Mouse (Mus musculus): ENCODE measurements around the gene Rtkn. TPM values are rescaled to one million over a fixed set of nuclear protein-coding genes. Genes with fewer than 3 reads are reported as not detected.

Rtkn gene
- total and polyA plus RNA-seq, 3 experiments = 9.5 to 100 (median 10.2) TPM

DNA sequence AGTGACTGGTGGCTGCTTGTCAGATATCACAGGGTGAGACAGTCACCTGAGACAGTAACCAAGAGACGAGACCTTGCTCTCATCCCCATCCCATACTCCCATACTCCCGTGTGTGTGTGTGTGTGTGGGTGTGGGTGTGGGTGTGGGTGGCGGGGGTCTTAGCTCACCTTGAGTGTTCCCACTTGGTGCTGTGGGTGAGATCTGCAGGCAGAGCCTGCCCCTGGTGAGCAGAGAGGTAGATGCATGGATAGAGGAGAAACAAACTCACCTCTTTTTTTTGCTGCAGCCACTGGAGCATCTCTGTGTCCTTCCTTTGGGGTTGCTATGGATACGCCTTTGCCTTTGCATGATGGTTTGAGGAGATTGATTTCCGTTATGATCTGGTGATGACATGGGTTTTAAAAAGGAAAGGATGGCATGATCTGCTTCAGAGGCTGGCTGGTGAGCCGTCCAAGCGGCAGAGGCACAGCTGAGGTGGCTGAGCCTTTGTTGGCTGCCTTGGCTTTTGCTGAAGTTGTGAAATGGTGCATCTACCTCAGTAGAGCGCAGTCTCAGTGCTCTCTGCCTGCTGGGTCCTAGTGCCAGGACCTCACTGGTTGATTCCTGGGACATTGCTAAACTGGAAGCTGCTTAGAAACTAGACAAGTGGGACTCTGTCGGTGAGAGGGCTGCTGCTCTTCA, 37.1 kb downstream of the Rtkn start:
- DNase-seq = no peak

DNA sequence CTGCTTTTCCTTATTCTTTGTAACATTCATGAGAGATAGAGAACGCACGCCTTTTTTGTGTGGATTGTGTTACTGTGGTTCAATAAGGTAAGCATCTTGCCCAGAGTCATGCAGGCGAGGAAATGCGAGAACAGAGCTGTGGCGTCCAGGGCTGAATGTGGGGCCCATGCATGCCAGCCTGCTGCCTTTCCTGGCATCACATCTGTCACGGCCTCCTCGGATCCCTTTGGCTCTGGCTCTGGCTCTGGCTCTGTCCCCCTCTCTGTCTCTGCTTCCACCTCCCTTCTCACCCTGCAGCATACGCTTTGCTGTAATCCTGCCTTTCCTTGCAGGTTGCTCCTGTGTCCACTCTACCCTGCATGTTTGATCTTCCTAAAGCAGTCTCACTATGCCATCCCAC, 40.7 kb downstream of the Rtkn start:
- DNase-seq = no peak

DNA sequence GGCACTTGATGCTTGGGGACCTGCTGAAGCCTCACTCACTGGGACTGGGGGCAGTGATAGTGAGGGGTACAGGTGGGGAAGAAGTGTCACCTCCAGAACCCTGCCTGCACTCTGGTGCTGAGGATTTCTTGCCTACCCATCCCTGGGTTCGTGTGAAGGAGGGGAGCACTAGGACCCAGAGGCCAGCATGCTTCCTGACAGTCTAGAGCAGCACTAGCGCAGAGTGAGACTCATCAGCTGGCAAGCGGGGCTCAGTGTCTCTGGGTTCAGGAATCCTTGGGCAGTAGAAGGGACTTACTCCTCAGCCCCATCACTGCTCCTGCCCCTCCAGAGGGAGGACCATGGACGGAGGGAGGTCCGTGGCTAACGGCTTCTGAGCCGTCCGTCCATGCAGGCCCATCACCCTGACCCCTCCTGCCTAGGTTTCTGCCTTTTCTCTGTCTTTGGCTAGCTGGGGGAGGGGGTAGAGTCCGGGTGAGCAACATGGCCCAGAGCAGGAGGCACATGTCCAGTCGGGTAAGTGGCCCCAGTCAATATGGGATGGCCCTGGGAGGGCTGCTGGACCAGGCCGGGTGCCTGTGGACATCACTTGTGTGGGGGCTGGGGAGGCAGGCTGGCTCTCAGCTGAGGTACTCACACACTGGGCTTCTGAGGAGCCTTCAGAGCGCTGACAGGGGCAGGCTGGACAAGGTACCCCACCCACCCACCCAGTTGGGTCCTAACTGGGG, 44.3 kb downstream of the Rtkn start:
- DNase-seq = peak; percentile 74

DNA sequence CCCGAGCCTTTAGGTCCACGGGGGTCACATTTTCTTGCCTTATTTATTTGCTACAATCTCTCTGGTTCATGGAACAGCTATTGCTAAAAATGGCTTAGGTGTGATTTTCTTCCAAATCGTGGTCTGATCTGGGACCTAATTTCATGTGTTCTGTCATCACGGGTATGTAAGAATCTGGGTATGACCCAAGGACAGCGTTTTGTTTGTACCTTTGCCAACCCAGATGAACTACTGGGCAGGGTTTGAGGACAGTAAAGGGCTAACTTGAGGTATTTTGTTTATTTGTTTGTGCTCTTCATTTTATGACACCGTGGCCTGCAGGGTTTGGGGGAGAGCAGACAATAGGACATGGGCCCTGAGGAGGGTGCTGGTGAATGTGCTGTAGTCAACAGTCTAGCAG, 45.3 kb downstream of the Rtkn start:
- peak; percentile 50 for DNase-seq

DNA sequence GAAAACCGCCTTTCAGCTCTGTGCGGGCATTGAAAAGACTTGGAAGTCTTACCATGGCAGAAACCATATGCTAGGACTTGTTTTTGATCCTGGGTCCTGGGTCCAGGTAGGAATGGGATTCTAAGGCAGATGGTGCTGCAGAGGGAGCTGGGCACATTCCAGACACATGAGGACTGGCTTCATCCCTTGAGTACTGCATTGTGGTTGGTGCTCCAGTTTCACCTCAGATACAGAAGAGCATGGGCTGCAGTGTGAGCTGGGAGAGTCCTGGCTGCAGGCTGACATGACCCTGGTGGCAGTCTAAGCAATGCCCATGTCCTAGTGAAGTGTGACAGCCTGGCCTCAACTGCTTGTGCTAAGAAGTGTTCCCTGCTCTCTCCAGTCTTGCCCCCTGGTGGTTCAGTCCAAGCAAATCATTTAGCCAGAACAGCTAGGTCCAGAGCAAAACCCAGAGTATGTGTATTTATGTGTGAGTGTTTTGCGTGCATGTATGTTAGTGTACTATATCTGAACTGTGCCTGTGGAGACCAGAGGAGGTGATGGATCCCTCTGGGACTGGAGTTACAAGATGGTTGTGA, 49.7 kb downstream of the Rtkn start:
- DNase-seq = no peak

DNA sequence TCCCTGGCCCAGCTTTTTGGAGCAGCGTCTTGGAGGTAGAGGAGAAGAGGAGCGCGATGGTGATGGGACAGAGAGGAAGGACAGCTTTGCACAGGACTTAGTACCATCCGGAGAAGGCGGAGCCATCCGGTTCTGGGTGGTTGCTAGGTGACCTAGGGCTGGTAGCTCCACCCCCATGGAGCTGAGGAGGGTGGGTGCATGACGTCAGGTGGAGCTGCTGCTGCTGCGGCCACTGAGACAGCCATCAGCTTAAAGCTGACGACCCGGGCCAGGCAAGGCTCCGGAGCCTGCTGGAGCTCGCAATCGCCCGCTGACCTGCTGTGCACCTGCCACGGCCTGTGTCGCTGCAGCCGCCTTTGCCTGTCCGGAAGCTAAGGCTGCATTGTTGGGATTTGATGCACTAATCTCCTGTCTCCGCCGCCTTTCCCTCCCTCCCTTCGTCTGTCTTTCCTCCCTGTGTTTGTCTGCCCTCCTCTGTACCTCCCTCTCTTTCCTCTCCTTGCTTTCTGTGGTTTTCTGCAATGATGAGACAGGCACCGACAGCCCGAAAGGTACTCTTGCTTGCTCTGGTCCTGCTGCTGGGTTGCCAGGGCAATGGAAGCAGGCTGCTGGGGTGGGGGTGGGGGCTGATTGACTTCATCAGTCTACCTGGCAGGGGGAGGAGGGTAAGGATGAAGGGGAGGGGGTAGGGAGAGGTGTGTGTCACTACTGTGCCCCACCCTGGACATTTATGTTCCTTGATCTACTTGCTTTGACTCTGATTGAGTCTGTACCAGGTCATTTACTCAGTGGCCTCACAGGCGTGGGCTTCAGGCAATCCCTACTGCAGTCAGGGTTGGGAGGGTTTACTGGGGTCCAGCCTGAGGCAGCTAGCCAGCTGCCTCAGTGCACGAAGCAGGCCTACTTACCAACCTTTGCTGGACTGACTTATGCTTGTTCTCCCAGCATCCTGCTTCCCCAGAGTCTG, 50.9 kb downstream of the Rtkn start:
- DNase-seq = peak; percentile 69

DNA sequence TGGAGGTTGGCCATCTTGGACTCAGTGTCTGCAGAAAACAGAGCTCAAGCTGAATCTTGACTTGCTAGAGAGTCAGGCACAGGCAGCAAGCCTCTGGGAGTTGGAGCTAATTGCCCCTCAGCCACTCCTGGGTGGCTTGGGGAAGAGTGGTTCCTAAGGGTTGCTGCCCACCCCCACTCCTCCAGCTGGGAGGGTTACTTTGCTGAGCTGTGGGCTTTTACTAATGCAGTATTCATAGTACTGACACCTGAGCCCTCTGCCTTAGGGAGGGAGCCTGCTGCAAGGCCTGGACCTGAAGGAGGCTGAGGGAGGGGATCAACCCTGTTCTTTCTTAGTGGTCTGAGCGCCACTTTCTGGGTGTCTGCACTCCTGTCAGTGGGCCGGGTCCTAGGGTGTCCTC, 51.7 kb downstream of the Rtkn start:
- no peak for DNase-seq

DNA sequence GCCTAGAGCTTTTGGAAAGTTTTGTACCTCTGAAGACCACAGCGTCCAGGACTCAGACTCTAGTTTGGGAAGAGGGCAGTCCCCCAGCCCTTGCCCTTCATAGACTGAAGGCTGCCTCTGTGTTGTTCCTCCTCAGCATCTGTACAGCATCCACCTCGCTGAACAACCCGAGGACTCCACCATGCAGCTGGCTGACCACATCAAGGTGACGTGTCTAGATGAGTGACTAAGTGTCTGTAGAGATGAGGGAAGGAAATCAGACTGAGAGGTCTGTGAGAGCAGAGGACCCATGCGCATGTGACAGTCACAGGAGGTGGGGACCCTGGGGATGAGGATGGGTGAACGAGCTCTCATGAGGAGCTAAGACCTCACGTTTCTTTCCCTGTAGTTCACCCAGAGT, 58.3 kb downstream of the Rtkn start:
- DNase-seq = no peak

DNA sequence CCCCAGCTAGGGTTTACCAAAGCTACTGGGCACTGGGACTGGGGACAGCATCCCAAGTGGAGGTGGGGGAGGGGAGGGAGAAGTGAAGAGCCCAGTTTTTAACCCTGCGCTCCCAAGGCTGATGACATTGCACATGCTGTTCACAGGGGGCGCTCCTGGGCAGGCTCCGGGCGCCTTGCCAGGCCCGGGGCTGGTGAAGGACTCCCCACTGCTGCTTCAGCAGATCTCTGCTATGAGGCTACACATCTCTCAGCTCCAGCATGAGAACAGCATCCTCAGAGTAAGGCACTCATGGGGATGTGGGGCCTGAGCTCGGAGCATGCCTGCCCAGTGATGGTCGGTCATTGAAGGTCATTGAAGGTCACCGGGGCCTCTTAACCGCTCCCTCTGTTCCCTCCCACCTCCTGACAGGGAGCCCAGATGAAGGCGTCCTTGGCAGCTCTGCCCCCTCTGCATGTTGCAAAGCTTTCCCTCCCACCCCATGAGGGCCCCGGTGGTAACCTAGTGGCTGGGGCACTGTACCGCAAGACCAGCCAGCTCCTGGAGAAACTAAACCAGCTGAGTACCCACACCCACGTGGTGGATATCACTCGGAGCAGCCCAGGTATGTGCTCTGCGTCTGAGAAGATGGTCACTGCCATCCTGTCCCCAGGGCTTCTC, 62.2 kb downstream of the Rtkn start:
- peak; percentile 82 for DNase-seq

Small RNA genes lying within 50 kb of the gene (microRNA-seq; reads per million reads assigned to microRNA genes)
- gene Mir3470a = 0 reads per million in 2 experiments

Other genes starting within 250 kb of the Rtkn start
- 1 to 10 TPM in 1 of 2 experiments, under 1 TPM in 1; 0.52 to 1.2 TPM for gene Sema4f, start 195.7 kb upstream of the Rtkn start, total RNA-seq (2021)
- gene Sema4f, start 195.7 kb upstream of the Rtkn start, polyA plus RNA-seq (2012; rRNA removed) = 1.1 and 1.3 TPM in 2 replicates
- not detected for gene M1ap, start 188.6 kb upstream of the Rtkn start, total RNA-seq (2021)
- gene M1ap, start 188.6 kb upstream of the Rtkn start, polyA plus RNA-seq (2012; rRNA removed) = 0.07 TPM in 1 of 2 replicates, not detected in the other
- gene Dok1, start 102.0 kb upstream of the Rtkn start, total RNA-seq (2021) = 10 to 100 TPM in 1 of 2 experiments, 1 to 10 TPM in 1; 7.5 to 13.5 TPM
- 7.9 and 11.7 TPM in 2 replicates for gene Dok1, start 102.0 kb upstream of the Rtkn start, polyA plus RNA-seq (2012; rRNA removed)
- 1 to 10 TPM; 1.1 to 3.5 TPM for gene Loxl3, start 101.3 kb upstream of the Rtkn start, total RNA-seq (2021)
- gene Loxl3, start 101.3 kb upstream of the Rtkn start, polyA plus RNA-seq (2012; rRNA removed) = 2.8 and 2.9 TPM in 2 replicates
- gene Aup1, start 80.9 kb upstream of the Rtkn start, total RNA-seq (2021) = 100 to 1,000 TPM; 174 to 228 TPM
- 1,190 and 1,486 TPM in 2 replicates for gene Aup1, start 80.9 kb upstream of the Rtkn start, polyA plus RNA-seq (2012; rRNA removed)
- gene Htra2, start 80.2 kb upstream of the Rtkn start, total RNA-seq (2021) = 10 to 100 TPM; 42.6 to 63.6 TPM
- gene Htra2, start 80.2 kb upstream of the Rtkn start, polyA plus RNA-seq (2012; rRNA removed) = 74.2 and 89.8 TPM in 2 replicates
- 1 to 10 TPM; 2.1 to 2.5 TPM for gene Dqx1, start 77.6 kb upstream of the Rtkn start, total RNA-seq (2021)
- gene Dqx1, start 77.6 kb upstream of the Rtkn start, polyA plus RNA-seq (2012; rRNA removed) = 2.6 and 2.7 TPM in 2 replicates
- gene Tlx2, start 65.2 kb upstream of the Rtkn start, total RNA-seq (2021) = 10 to 100 TPM in 1 of 2 experiments, 1 to 10 TPM in 1; 4.9 to 15.2 TPM
- gene Tlx2, start 65.2 kb upstream of the Rtkn start, polyA plus RNA-seq (2012; rRNA removed) = 48.7 and 64.4 TPM in 2 replicates
- 10 to 100 TPM; 35.1 to 48.9 TPM for gene Pcgf1, start 57.6 kb upstream of the Rtkn start, total RNA-seq (2021)
- 28.6 and 31.6 TPM in 2 replicates for gene Pcgf1, start 57.6 kb upstream of the Rtkn start, polyA plus RNA-seq (2012; rRNA removed)
- 10 to 100 TPM in 1 of 2 experiments, 1 to 10 TPM in 1; 7.6 to 19.7 TPM for gene Lbx2, start 49.1 kb upstream of the Rtkn start, total RNA-seq (2021)
- gene Lbx2, start 49.1 kb upstream of the Rtkn start, polyA plus RNA-seq (2012; rRNA removed) = 30.1 and 48.9 TPM in 2 replicates
- gene Ccdc142, start 33.9 kb upstream of the Rtkn start, total RNA-seq (2021) = 1 to 10 TPM; 2.9 to 5.9 TPM
- 34.9 and 38.6 TPM in 2 replicates for gene Ccdc142, start 33.9 kb upstream of the Rtkn start, polyA plus RNA-seq (2012; rRNA removed)
- 1 to 10 TPM; 3.9 to 6.6 TPM for gene Gm42688, start 33.8 kb upstream of the Rtkn start, total RNA-seq (2021)
- gene Gm42688, start 33.8 kb upstream of the Rtkn start, polyA plus RNA-seq (2012; rRNA removed) = 7.5 and 8.8 TPM in 2 replicates
- 100 to 1,000 TPM in 1 of 2 experiments, 10 to 100 TPM in 1; 95.3 to 112 TPM for gene Mrpl53, start 26.4 kb upstream of the Rtkn start, total RNA-seq (2021)
- 81.0 and 85.8 TPM in 2 replicates for gene Mrpl53, start 26.4 kb upstream of the Rtkn start, polyA plus RNA-seq (2012; rRNA removed)
- gene Mogs, start 20.0 kb upstream of the Rtkn start, total RNA-seq (2021) = 10 to 100 TPM; 48.1 to 52.6 TPM
- gene Mogs, start 20.0 kb upstream of the Rtkn start, polyA plus RNA-seq (2012; rRNA removed) = 93.2 and 131 TPM in 2 replicates
- 100 to 1,000 TPM in 1 of 2 experiments, 10 to 100 TPM in 1; 79.1 to 117 TPM for gene Wbp1, start 13.9 kb upstream of the Rtkn start, total RNA-seq (2021)
- gene Wbp1, start 13.9 kb upstream of the Rtkn start, polyA plus RNA-seq (2012; rRNA removed) = 388 and 405 TPM in 2 replicates
- gene Ino80b, start 10.0 kb upstream of the Rtkn start, total RNA-seq (2021) = 10 to 100 TPM; 16.1 to 27.3 TPM
- gene Ino80b, start 10.0 kb upstream of the Rtkn start, polyA plus RNA-seq (2012; rRNA removed) = 90.2 and 102 TPM in 2 replicates
- 1 to 10 TPM; 2.2 to 4.7 TPM for gene Wdr54, start 20.9 kb downstream of the Rtkn start, total RNA-seq (2021)
- gene Wdr54, start 20.9 kb downstream of the Rtkn start, polyA plus RNA-seq (2012; rRNA removed) = 3.4 and 4.8 TPM in 2 replicates
- 1 to 10 TPM; 1.1 to 1.3 TPM for gene 1700003E16Rik, start 20.9 kb downstream of the Rtkn start, total RNA-seq (2021)
- gene 1700003E16Rik, start 20.9 kb downstream of the Rtkn start, polyA plus RNA-seq (2012; rRNA removed) = 1.0 and 1.4 TPM in 2 replicates
- 100 to 1,000 TPM; 135 to 138 TPM for gene Dctn1, start 30.5 kb downstream of the Rtkn start, total RNA-seq (2021)
- gene Dctn1, start 30.5 kb downstream of the Rtkn start, polyA plus RNA-seq (2012; rRNA removed) = 210 and 211 TPM in 2 replicates
- not detected for gene Slc4a5, start 84.4 kb downstream of the Rtkn start, total RNA-seq (2021)
- gene Slc4a5, start 84.4 kb downstream of the Rtkn start, polyA plus RNA-seq (2012; rRNA removed) = 0.29 and 0.51 TPM in 2 replicates
- 10 to 100 TPM; 17.8 to 30.8 TPM for gene Mthfd2, start 190.4 kb downstream of the Rtkn start, total RNA-seq (2021)
- 2.5 and 3.8 TPM in 2 replicates for gene Mthfd2, start 190.4 kb downstream of the Rtkn start, polyA plus RNA-seq (2012; rRNA removed)
- 10 to 100 TPM; 62.1 to 77.7 TPM for gene Mob1a, start 190.6 kb downstream of the Rtkn start, total RNA-seq (2021)
- 44.4 and 52.1 TPM in 2 replicates for gene Mob1a, start 190.6 kb downstream of the Rtkn start, polyA plus RNA-seq (2012; rRNA removed)
- gene Bola3, start 213.7 kb downstream of the Rtkn start, total RNA-seq (2021) = 100 to 1,000 TPM; 204 to 358 TPM
- gene Bola3, start 213.7 kb downstream of the Rtkn start, polyA plus RNA-seq (2012; rRNA removed) = 303 and 351 TPM in 2 replicates